Mouse (Mus musculus) erythroblast, embryonic 14.5 days (primary cell): ENCODE results near the gene Golm1.

Experiments
- GATA1 ChIP-seq: IDR thresholded peaks from 2 replicates; pipeline ENCODE4 v1.6.1; 2012; ENCODE audit warnings: low read length, inconsistent platforms, mixed read lengths
- TAL1 ChIP-seq: IDR thresholded peaks from 3 replicates; pipeline ENCODE4 v1.6.1; 2012; ENCODE audit warnings: low read length, inconsistent platforms, mixed read lengths

- TF ChIP-seq GATA1 (no peak), TAL1 (no peak)
Measured at GRCm38 (mm10) chr13:59671521-59671920, 4.1 kb downstream of the Golm1 start.
